Mouse (Mus musculus) left cerebral cortex, postnatal 36 days (tissue): ENCODE measurements around the gene Unc13d. TPM values are rescaled to one million over a fixed set of nuclear protein-coding genes. Genes with fewer than 3 reads are reported as not detected.
"Not testable (repeated sequence)": the region's sequence is repeated elsewhere in the genome, so short reads cannot be mapped to it uniquely, and the experiment has no call there.

Experiments used
- DNase-seq, 2 experiments: peaks; one replicate each; pipeline ENCODE4 v3.0.0; 2021 to 2022; ENCODE audit warnings: low spot score in 2 of 2, mixed read lengths in 1 of 2
- intact Hi-C: fragments of 180-260 bp; cut with DNase I; formaldehyde crosslinking; loops from one replicate; pipeline ENCODE4 v1.15.1; 2025
- total RNA-seq, 2 experiments: library from RNA; stranded (reverse); gene quantifications; 2 replicates each; pipeline ENCODE4 v1.2.3; 2021

Unc13d gene
- total RNA-seq = 1 to 10 TPM in 1 of 2 experiments, under 1 TPM in 1; 0.93 to 1.0 TPM

DNA sequence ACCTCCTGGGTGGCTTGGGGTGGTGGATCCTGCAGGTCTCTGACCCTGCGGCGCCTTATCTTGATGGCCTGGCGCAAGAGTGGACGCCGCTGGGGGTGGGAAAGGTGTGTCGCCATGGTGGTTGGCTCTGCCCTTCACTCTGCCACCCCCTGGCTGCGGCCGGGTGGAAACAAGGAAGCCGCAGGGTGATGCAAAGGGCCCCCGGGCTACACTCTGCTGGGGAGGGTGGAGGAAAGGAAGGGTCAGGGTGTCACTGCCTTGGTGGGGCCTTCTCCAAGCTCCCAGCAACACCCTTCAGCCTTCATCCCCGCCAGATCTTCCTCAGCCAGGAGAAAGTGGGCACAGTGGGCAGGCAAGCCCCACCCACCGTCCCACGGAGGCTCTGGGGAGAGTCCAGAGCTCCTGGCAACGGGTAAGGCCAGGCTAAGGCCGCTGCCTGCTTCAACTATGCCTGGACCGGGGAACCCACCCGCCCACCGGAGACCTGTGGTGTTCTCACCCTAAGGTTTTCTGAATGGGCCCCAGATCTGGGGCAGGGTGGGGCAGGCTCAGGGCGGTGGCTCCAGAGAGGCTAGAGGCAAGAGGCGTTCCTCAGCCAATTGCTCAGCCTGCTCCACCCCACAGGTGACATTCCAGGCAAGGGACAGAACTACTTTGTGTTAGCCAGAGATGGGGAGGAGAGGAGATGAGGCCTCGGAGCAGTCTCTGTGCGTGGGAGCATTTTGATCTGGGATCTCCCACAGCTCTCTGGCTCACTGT, at the start of gene Unc13d:
Gene Unc13d, minus strand, starts transcription at position 516 of the 759 bp plus-strand sequence.
- intact Hi-C loops = no loop called here

DNA sequence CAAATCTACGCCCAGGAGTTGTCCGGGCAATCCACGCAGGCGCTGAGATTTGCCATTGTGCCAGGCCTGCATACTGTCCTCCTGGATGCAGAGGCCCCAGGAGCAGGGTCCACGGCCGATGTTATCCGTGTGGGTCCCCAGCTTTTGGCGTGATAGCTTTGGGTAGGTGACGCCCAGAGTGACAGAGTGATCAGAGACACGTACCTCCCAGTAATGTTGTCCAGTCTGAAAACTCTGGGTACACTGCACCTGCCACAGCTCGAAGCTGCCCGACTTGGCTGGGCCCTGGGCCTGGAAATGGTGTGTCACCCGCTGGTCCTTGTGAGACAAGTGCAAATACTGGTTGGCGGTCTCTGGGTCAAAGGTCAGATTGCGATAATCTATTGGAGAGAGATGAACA, 48.5 kb upstream of the Unc13d start:
- intact Hi-C loops = no loop called here
- DNase-seq = no peak

More for the DNA sequence above, at the start of gene Unc13d:
- peak in 1 of 2 experiments; percentile 6 for DNase-seq

GRCm38 (mm10) chr11:116121731-116122245, 44.0 kb upstream of the Unc13d start:
- DNase-seq, intact Hi-C loops: not testable (repeated sequence)

GRCm38 (mm10) chr11:116117819-116118218, 40.1 kb upstream of the Unc13d start:
- intact Hi-C loops = no loop called here
- no peak for DNase-seq

DNA sequence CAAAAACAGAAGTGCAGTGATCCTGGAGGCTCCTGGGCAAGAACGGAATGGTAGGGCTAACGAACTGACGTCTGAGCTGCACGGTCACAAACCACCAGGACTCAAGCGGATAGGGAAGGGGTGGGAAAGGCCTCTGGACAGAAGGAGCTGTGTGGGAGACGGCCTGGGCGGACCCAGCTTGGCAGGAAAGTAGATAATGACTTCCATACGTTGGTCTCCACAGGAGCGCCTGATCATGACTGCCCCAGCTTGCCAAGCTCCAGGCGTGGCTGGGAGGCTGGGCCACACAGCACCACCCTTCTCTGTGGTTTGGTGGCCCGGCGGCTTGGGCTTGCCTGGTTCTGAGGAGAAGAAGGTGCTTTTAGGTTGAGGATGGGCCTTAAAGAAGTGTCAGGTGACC, 39.5 kb upstream of the Unc13d start:
- intact Hi-C loops = no loop called here
- DNase-seq = no peak

DNA sequence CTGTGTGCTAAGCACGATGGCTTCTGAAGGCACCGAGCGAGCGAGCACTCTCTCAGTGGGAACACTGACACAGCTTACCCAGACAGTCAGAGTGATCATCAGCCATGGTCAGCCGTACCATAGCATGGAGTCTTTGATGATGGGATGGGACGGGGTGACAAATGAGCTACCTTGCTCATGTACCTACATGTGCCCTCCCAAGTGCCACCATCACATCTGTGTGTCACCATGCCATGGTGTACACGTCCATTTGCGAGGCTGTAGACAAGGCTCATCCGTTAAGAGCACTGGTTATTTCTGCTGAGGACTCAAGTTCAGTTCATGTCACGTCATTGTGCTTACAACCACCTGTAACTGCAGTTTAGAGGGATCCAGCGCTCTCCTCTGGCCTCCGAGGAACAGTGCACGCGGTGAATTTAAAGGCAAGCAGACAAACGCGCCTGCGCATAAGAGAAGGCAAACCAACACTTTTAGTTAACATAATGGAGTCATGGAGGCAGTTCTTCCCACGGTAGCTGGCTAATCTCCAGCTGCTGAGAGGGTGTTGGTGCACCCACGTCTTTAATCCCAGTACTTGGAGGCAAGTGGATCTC, 33.9 kb upstream of the Unc13d start:
- intact Hi-C loops = no loop called here
- no peak for DNase-seq

DNA sequence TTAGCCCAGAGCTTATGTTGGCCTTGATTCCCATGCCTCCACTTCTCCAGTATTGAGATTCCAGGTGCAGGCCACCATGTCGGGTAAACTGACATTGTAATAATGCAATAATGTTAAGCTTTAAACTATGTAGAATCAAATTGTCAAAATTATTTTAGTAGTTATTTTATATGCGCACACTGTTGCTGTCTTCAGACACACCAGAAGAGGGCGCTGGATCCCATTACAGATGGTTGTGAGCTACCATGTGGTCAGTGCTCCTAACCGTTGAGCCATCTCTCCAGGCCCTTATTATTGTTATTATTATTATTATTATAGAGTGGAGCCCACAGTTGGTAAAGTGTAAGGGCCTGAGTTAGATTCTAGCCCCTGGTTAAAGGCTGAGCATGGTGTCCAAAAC, 33.3 kb upstream of the Unc13d start:
- intact Hi-C loops = no loop called here
- no peak for DNase-seq

GRCm38 (mm10) chr11:116110540-116110939, 32.8 kb upstream of the Unc13d start:
- intact Hi-C loops = no loop called here
- no peak for DNase-seq

- no peak for DNase-seq
- intact Hi-C loops = no loop called here
Measured at GRCm38 (mm10) chr11:116110131-116110530, 32.4 kb upstream of the Unc13d start.

- intact Hi-C loops = no loop called here
- DNase-seq = no peak
Measured at GRCm38 (mm10) chr11:116109441-116110081, 31.8 kb upstream of the Unc13d start.

- intact Hi-C loops = no loop called here
- DNase-seq = no peak
Measured at GRCm38 (mm10) chr11:116108464-116109137, 30.8 kb upstream of the Unc13d start.

GRCm38 (mm10) chr11:116107777-116108285, 30.1 kb upstream of the Unc13d start:
- intact Hi-C loops = no loop called here
- DNase-seq = no peak

GRCm38 (mm10) chr11:116106963-116107776, 29.4 kb upstream of the Unc13d start:
- intact Hi-C loops = no loop called here
- DNase-seq = no peak

DNA sequence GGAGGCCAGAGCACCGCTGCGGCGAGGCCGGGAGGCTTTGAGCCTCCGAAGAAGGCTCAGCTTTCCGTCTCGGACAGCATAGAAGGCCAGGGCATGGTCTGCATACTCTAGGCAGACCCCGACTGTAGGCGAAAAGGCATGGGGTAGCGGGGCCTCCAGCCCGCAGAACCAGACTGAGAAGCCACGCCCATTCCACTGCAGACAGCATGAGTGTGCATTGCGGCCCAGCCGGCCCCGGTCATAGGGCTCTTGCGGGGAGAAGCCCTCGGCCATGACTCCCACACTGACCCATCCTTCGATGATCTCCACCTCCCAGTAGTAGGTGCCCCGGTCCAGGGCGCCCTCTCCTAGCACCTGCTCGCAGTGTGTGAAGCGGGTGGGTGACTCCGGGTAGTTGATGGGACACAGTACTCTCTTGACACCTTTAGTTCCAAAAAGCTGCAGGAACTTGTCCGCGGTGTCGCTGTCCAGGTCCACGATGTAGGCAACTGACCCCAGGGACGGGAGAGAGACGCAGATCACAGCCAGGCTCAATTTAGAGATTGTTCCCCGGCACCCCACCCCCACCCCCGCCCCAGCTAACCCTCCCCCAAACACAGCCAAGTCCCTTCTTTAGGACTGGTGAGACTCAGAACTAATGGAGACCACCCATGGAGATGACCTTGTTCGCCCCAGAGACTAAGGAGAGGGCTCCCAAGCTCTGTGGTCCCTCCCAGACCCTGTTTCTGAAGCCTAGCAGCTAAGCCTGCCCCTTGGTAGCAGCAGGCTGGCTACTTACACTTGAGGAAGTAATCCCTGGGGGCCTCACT, 28.6 kb upstream of the Unc13d start:
- DNase-seq = no peak
- intact Hi-C loops = no loop called here

DNA sequence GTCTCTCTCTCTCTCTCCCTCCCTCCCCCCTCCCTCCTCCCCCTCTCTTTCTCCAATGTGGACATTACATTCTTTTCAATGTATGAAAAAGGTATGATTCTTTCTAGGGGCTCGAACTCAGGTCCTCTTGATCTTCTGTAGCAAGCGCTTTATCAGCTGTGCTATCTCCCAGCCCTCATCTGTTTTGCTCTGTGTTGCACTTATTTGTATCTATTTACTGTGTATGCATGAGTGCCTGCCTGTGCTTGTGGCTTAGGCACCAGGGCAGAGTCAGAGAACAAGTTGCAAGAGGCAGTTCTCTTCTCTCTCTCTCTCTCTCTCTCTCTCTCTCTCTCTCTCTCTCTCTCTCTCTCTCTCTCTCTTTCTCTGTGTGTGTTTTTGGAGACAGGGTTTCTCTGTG, 27.3 kb upstream of the Unc13d start:
- DNase-seq = no peak
- intact Hi-C loops = no loop called here

DNA sequence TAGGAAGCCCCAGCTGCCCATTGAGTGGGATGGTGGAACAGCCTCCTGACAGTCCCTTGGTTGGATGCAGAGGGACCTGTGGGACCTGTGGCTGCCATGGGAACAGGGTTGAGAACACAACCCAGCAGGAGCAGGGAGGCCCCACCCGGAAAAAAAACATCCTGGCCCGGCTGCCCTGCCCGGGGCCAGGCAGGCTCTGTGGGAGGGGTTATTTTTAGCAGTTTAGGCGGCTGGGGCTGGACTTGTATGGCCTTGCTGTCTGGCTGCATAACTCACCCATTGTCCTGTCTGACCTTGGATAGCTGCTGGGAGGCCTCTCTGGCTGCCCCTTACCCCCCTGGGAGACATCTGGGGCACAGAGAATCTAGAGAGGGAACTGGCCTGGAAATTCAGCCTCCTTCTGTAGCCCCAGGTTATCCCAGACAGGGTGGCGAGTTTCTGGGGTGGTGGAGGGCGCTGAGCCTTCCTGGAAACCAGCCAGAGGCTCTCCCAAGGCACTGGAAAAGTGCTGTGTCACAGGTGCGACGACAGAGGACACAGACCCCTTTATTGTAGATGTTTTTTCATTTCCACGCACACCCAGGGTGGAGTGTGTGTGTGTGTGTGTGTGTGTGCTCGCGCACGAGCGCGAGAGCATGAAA, 26.4 kb upstream of the Unc13d start:
- no peak for DNase-seq
- intact Hi-C loops = no loop called here

DNA sequence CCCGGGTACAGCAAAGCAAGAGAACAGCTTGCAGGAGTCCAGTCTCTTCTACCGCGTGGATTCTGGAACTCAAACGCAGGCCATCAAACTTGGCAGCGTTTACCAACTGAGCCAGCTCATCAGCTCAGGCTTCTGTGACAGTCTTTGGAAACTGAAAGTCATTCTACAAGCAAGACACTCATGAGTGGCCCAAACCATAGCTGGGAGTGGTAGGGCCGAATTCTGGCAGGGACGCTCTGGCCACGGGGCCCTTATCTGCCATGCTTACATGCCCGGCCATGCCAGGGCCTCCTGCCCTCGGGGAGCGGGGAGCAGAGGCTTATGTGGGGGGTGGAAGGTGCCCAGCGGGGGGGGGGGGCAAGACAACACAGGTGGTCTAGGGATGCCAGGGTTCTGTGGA, 25.8 kb upstream of the Unc13d start:
- intact Hi-C loops = no loop called here
- no peak for DNase-seq

DNA sequence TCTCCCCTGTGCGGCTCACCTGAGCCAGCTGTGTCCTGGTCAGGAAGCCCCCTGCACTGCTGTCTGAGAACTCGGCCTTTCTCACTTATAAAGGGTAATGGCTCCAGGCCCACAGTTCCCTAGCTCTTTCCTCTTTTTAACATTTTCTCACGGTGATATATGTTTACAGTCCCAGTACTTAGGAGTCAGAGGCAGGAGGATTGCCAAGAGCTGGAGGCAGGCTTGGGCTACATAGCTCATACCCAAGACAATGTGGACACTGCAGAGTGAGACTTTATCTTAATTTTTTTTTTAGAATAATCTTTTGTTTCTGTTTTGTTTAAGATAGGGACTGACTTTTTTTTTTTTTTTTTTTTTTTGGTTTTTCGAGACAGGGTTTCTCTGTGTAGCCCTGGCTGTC, 24.7 kb upstream of the Unc13d start:
- intact Hi-C loops = no loop called here
- DNase-seq = no peak
